Mouse (Mus musculus) myocyte (in vitro differentiated cells): ENCODE data around the gene Osbpl6. TPM values are rescaled to one million over a fixed set of nuclear protein-coding genes. Genes with fewer than 3 reads are reported as not detected.

Experiments
- H3K27me3 ChIP-seq: one replicate; pipeline ENCODE4 v1.6.1; 2011; ENCODE audit not compliant: control insufficient read depth, insufficient read depth, insufficient read length
- H3K36me3 ChIP-seq: one replicate; pipeline ENCODE4 v1.6.1; 2011; ENCODE audit not compliant: control insufficient read depth, insufficient read depth
- H3K4me2 ChIP-seq: one replicate; pipeline ENCODE4 v1.6.1; 2011; ENCODE audit warnings: low read depth, control low read depth
- H3K4me3 ChIP-seq: one replicate; pipeline ENCODE4 v1.5.1; 2011; ENCODE audit warnings: mild to moderate bottlenecking, control low read depth, moderate library complexity
- H3K79me2 ChIP-seq: one replicate; pipeline ENCODE4 v1.6.1; 2011; ENCODE audit not compliant: control insufficient read depth, insufficient read depth
- H3ac ChIP-seq: one replicate; pipeline ENCODE4 v1.6.1; 2011; ENCODE audit not compliant: control insufficient read depth, insufficient read length
- CEBPB ChIP-seq: IDR thresholded peaks from 2 replicates; pipeline ENCODE4 v1.6.1; 2011; ENCODE audit warnings: mild to moderate bottlenecking, moderate library complexity; ENCODE audit not compliant: poor library complexity, insufficient read depth, severe bottlenecking
- E2F4 ChIP-seq: IDR thresholded peaks from one replicate; pipeline ENCODE4 v1.6.1; 2011; ENCODE audit warnings: mild to moderate bottlenecking, control low read depth, moderate library complexity; ENCODE audit not compliant: insufficient read depth
- MAX ChIP-seq: IDR thresholded peaks from one replicate; pipeline ENCODE4 v1.6.1; 2011; ENCODE audit warnings: low read depth, mild to moderate bottlenecking, control low read depth
- MYOD1 ChIP-seq, 3 experiments: IDR thresholded peaks; one replicate each; pipeline ENCODE4 v1.6.1; 2011; ENCODE audit warnings: control low read depth in 2 of 3, low read depth in 2 of 3, mild to moderate bottlenecking in 2 of 3, moderate library complexity in 1 of 3; ENCODE audit not compliant: insufficient read length in 2 of 3, control insufficient read depth in 1 of 3
- MYOG ChIP-seq, 3 experiments: IDR thresholded peaks; one replicate each; pipeline ENCODE4 v1.6.1; 2011; ENCODE audit warnings: control low read depth in 2 of 3, low read depth in 2 of 3, mild to moderate bottlenecking in 2 of 3; ENCODE audit not compliant: insufficient read length in 2 of 3, control insufficient read depth in 1 of 3, insufficient read depth in 1 of 3
- POLR2A ChIP-seq: IDR thresholded peaks from one replicate; pipeline ENCODE4 v1.6.1; 2011; ENCODE audit warnings: low read depth, mild to moderate bottlenecking, control low read depth, moderate library complexity; ENCODE audit not compliant: insufficient read length
- POLR2AphosphoS2 ChIP-seq: IDR thresholded peaks from one replicate; pipeline ENCODE4 v1.6.1; 2011; ENCODE audit warnings: low read depth, control low read depth; ENCODE audit not compliant: insufficient read length
- REST ChIP-seq: IDR thresholded peaks from one replicate; pipeline ENCODE4 v1.6.1; 2011; ENCODE audit warnings: mild to moderate bottlenecking, control low read depth, moderate library complexity; ENCODE audit not compliant: insufficient read depth, insufficient read length
- SRF ChIP-seq: IDR thresholded peaks from one replicate; pipeline ENCODE4 v1.6.1; 2011; ENCODE audit warnings: low read depth; ENCODE audit not compliant: control insufficient read depth, insufficient read length
- TCF12 ChIP-seq: IDR thresholded peaks from one replicate; pipeline ENCODE4 v1.6.1; 2011; ENCODE audit warnings: mild to moderate bottlenecking, control low read depth; ENCODE audit not compliant: poor library complexity, insufficient read depth, severe bottlenecking
- TCF3 ChIP-seq: IDR thresholded peaks from one replicate; pipeline ENCODE4 v1.6.1; 2011; ENCODE audit warnings: low read depth, control low read depth; ENCODE audit not compliant: insufficient read length
- USF1 ChIP-seq: IDR thresholded peaks from one replicate; pipeline ENCODE4 v1.6.1; 2011; ENCODE audit warnings: low read depth, mild to moderate bottlenecking, control low read depth, moderate library complexity
- polyA plus RNA-seq: library from polyadenylated mRNA; unstranded; fragments of >200 nt; fragmentation: generic; extraction: Trizol; gene quantifications from one replicate; pipeline ENCODE4 v1.2.1, GENCODE M21; 2012; ENCODE audit warnings: missing spikeins

Gene Osbpl6
- polyA plus RNA-seq, 1 experiment: 1.7 TPM

DNA sequence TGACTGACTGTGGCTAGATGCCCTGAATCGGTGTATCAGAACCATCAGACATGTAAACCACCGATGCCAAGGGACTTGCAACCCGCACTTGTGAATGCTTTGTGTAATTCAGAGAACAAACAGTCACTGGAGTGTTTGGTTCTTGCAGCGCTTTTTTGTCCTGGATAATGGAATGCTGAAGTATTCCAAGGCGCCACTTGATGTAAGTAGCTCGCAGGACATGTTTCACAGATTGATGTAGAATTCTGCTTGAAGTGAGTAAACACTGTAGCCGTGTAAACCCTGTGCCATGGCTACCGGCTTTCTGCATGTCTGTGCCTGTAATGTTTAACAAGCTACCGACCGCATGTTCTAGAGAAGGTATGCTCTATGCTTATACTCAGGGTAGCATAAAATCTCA is 141.9 kb downstream of the Osbpl6 start:
- no peaks in the 10 kb centered on the region for H3K79me2 ChIP-seq
- no peaks in the 10 kb centered on the region for H3K27me3 ChIP-seq
- no peak overlapping the region for H3K4me3 ChIP-seq
- H3K36me3 ChIP-seq: no peaks in the 10 kb centered on the region
- no peak overlapping the region for H3K4me2 ChIP-seq
- TF ChIP-seq USF1 (no peak), CEBPB (no peak), MYOG (IDR thresholded peaks at IDR 0.05; ENCODE audit: control insufficient read depth in 1 of 3, insufficient read depth in 1 of 3, insufficient read length in 2 of 3, low read depth in 2 of 3) (no peak), MYOD1 (IDR thresholded peaks at IDR 0.05; ENCODE audit: control insufficient read depth in 1 of 3, insufficient read length in 2 of 3, low read depth in 2 of 3) (no peak), TCF3 (no peak), E2F4 (no peak), REST (no peak), POLR2A (no peak), MAX (no peak)
- H3ac ChIP-seq: no peak overlapping the region

GRCm38 (mm10) chr2:76548836-76549235 is 142.5 kb downstream of the Osbpl6 start:
- Histone ChIP-seq H3ac (no peak overlapping the region), H3K4me2 (no peak overlapping the region), H3K36me3 (no peaks in the 10 kb centered on the region), H3K4me3 (no peak overlapping the region), H3K79me2 (no peaks in the 10 kb centered on the region), H3K27me3 (no peaks in the 10 kb centered on the region)
- TF ChIP-seq SRF (no peak), TCF3 (no peak), MAX (no peak)

DNA sequence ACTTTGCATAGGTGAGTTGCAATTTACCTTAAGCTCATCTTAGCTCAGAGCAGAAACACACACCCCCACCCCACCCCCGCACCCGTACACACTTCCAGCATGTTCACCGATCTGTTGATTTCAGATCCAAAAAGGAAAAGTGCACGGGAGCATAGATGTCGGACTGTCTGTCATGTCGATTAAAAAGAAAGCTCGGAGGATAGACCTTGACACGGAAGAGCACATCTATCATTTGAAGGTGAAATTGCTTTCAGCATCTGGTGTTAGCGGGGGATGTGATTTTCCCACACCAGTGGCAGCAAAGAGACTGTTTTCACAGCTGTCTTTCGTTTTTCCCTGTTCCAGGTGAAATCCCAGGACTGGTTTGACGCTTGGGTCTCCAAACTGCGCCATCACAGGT is 143.0 kb downstream of the Osbpl6 start:
- no peak overlapping the region for H3ac ChIP-seq

DNA sequence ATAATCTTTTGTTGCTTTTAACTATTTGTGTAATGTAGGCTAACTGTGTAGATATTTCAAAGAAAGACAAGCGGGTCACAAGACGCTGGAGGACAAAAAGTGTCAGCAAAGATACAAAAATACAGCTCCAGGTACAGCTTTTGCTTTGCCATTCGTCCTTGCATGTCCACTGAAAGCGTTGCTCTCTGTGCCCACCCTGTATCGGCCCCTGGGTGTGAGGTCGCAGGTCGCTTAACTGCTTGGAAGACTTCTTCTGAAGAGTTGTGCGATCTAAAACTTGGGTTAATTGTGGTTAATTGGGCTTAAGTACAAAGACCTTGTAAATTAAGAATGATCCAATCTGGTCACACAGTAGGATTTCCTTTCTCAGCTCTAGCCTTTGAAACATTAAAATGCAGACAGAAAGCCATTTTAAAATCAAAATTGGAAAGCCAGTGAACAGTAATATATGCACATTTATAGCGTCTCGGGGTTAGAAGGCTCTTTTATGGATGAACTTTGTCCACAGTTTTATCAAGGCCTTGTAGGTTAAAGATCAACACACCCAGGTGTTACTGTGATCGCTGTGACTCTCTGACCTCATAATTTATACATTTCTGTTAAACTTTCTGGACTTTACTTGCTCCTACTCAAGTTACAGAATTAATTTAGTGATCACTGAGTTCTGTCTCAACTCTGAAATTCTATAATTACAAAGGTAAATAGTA is 149.7 kb downstream of the Osbpl6 start:
- Histone ChIP-seq H3K4me3 (no peak overlapping the region), H3K4me2 (no peak overlapping the region), H3K36me3 (no peaks in the 10 kb centered on the region), H3K27me3 (no peaks in the 10 kb centered on the region), H3K79me2 (no peaks in the 10 kb centered on the region), H3ac (no peak overlapping the region)
- TF ChIP-seq MAX (no peak), TCF3 (no peak), MYOG (IDR thresholded peaks at IDR 0.05; ENCODE audit: control insufficient read depth in 1 of 3, insufficient read depth in 1 of 3, insufficient read length in 2 of 3, low read depth in 2 of 3) (no peak), TCF12 (no peak), POLR2A (no peak), USF1 (no peak), SRF (no peak)

More for the DNA sequence above, 143.0 kb downstream of the Osbpl6 start:
- Histone ChIP-seq H3K79me2 (no peaks in the 10 kb centered on the region), H3K36me3 (no peaks in the 10 kb centered on the region), H3K4me3 (no peak overlapping the region), H3K27me3 (no peaks in the 10 kb centered on the region), H3K4me2 (no peak overlapping the region)
- TF ChIP-seq USF1 (no peak), TCF12 (no peak), MYOG (IDR thresholded peaks at IDR 0.05; ENCODE audit: control insufficient read depth in 1 of 3, insufficient read depth in 1 of 3, insufficient read length in 2 of 3, low read depth in 2 of 3) (no peak), SRF (no peak), REST (no peak), E2F4 (no peak), POLR2A (no peak), MAX (no peak), POLR2AphosphoS2 (no peak), MYOD1 (IDR thresholded peaks at IDR 0.05; ENCODE audit: control insufficient read depth in 1 of 3, insufficient read length in 2 of 3, low read depth in 2 of 3) (no peak), TCF3 (no peak), CEBPB (no peak)

DNA sequence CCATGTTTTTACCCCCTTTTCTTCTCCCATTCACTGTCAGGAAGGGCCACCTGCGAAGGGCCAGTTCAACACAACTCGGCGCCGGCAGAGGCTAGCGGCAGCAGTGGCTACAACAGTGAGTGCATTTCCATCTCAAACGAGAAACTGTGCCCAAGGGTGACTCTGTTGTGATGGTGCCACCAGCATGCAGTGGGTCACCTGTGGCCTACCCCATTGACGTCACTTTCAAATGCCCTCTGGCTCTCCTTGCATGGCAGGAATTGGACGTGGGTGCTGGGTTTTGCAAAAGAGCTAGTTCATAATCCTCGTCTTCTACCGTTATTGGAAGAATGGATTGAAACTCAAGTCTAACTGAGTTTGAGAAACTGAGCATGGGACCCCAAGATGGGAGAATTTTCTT is 153.8 kb downstream of the Osbpl6 start:
- no peak overlapping the region for H3ac ChIP-seq
- no peaks in the 10 kb centered on the region for H3K27me3 ChIP-seq
- no peak overlapping the region for H3K4me3 ChIP-seq
- H3K4me2 ChIP-seq: no peak overlapping the region
- H3K36me3 ChIP-seq: no peaks in the 10 kb centered on the region
- TF ChIP-seq SRF (no peak), MYOG (IDR thresholded peaks at IDR 0.05; ENCODE audit: control insufficient read depth in 1 of 3, insufficient read depth in 1 of 3, insufficient read length in 2 of 3, low read depth in 2 of 3) (no peak), POLR2A (no peak), MAX (no peak), TCF12 (no peak), E2F4 (no peak), TCF3 (no peak), CEBPB (no peak), MYOD1 (IDR thresholded peaks at IDR 0.05; ENCODE audit: control insufficient read depth in 1 of 3, insufficient read length in 2 of 3, low read depth in 2 of 3) (no peak), USF1 (no peak), POLR2AphosphoS2 (no peak), REST (no peak)
- H3K79me2 ChIP-seq: no peaks in the 10 kb centered on the region
